Mouse (Mus musculus) CH12.LX (cell line): ENCODE results near the gene Timp2. TPM values are rescaled to one million over a fixed set of nuclear protein-coding genes. Genes with fewer than 3 reads are reported as not detected.

Experiments used
- DNase-seq: peaks from one replicate; pipeline ENCODE4 v3.0.0-alpha.2; 2013; ENCODE audit errors: extremely low read depth
- H3K27ac ChIP-seq: 2 replicates; pipeline ENCODE4 v1.5.1; 2012; ENCODE audit warnings: low read depth, mild to moderate bottlenecking, control low read depth, moderate library complexity; ENCODE audit not compliant: insufficient read depth
- H3K27me3 ChIP-seq: replicated peaks from 2 replicates; pipeline ENCODE3; 2012; ENCODE audit warnings: inconsistent platforms
- H3K36me3 ChIP-seq, 2 experiments: replicated peaks in 1 of 2; 2 replicates each; pipeline versions ENCODE3 to v1.6.1; 2012; ENCODE audit warnings: inconsistent platforms in 1 of 2, low read length in 1 of 2, mild to moderate bottlenecking in 1 of 2, mixed read lengths in 1 of 2, moderate library complexity in 1 of 2; ENCODE audit not compliant: control insufficient read depth in 1 of 2, insufficient read depth in 1 of 2
- H3K4me1 ChIP-seq, 2 experiments: 2 replicates each; pipeline ENCODE4 v1.6.1; 2012; ENCODE audit warnings: inconsistent platforms in 1 of 2, moderate library complexity in 1 of 2; ENCODE audit not compliant: insufficient read depth in 2 of 2, control insufficient read depth in 1 of 2
- H3K4me2 ChIP-seq: 2 replicates; pipeline ENCODE4 v1.6.1; 2012; ENCODE audit warnings: low read depth, mild to moderate bottlenecking, control low read depth; ENCODE audit not compliant: poor library complexity, insufficient read depth, severe bottlenecking
- H3K4me3 ChIP-seq, 3 experiments: fragments of 150-350 bp in 1 of 3; sonication (generic) in 1 of 3; replicated peaks in 1 of 3; 2 replicates each; pipeline versions ENCODE3 to v1.5.1; 2011 to 2012; ENCODE audit warnings: low read depth in 2 of 3, low read length in 2 of 3, mild to moderate bottlenecking in 2 of 3, moderate library complexity in 2 of 3, control low read depth in 1 of 3, improper control_type of control experiment in 1 of 3, inconsistent platforms in 1 of 3, mixed read lengths in 1 of 3; ENCODE audit not compliant: poor library complexity in 1 of 3
- H3K79me2 ChIP-seq: replicated peaks from 2 replicates; pipeline ENCODE4 v1.6.1; 2012; ENCODE audit warnings: mild to moderate bottlenecking, moderate library complexity; ENCODE audit not compliant: control insufficient read depth, poor library complexity, insufficient read depth, severe bottlenecking; ENCODE audit errors: extremely low read depth
- H3K9ac ChIP-seq: 2 replicates; pipeline ENCODE4 v1.6.1; 2012; ENCODE audit warnings: low read depth, mild to moderate bottlenecking, control low read depth, moderate library complexity; ENCODE audit not compliant: insufficient read depth
- H3K9me3 ChIP-seq: replicated peaks from 2 replicates; pipeline ENCODE3; 2012; ENCODE audit warnings: low read length, inconsistent platforms, mixed read lengths
- CHD1 ChIP-seq: IDR thresholded peaks from 2 replicates; pipeline ENCODE4 v1.6.1; 2012; ENCODE audit warnings: low read depth, low read length, improper control_type of control experiment, inconsistent platforms
- CHD2 ChIP-seq: IDR thresholded peaks from 2 replicates; pipeline ENCODE4 v1.6.1; 2011; ENCODE audit warnings: low read length, improper control_type of control experiment
- ELF1 ChIP-seq: IDR thresholded peaks from 2 replicates; pipeline ENCODE4 v1.6.1; 2014; ENCODE audit warnings: low read depth, mild to moderate bottlenecking, inconsistent platforms, low read length, improper control_type of control experiment
- IRF4 ChIP-seq: IDR thresholded peaks from 2 replicates; pipeline ENCODE4 v1.6.1; 2014; ENCODE audit warnings: low read depth, mild to moderate bottlenecking, inconsistent platforms, low read length, improper control_type of control experiment
- MAFK ChIP-seq: IDR thresholded peaks from 2 replicates; pipeline ENCODE4 v1.6.1; 2011; ENCODE audit warnings: low read length, improper control_type of control experiment; ENCODE audit not compliant: insufficient replicate concordance
- MAX ChIP-seq: IDR thresholded peaks from 2 replicates; pipeline ENCODE4 v1.6.1; 2011; ENCODE audit warnings: low read length, improper control_type of control experiment
- MAZ ChIP-seq: IDR thresholded peaks from 2 replicates; pipeline ENCODE4 v1.6.1; 2012; ENCODE audit warnings: low read depth, mild to moderate bottlenecking, inconsistent platforms, low read length, improper control_type of control experiment, moderate library complexity
- MEF2A ChIP-seq: IDR thresholded peaks from 2 replicates; pipeline ENCODE4 v1.6.1; 2014; ENCODE audit warnings: low read depth, mild to moderate bottlenecking, inconsistent platforms, low read length, improper control_type of control experiment, borderline replicate concordance
- MXI1 ChIP-seq: IDR thresholded peaks from 2 replicates; pipeline ENCODE4 v1.6.1; 2011; ENCODE audit warnings: mild to moderate bottlenecking, low read depth, low read length, improper control_type of control experiment
- NELFE ChIP-seq: IDR thresholded peaks from 2 replicates; pipeline ENCODE4 v1.6.1; 2011; ENCODE audit warnings: low read depth, low read length, improper control_type of control experiment
- POLR2AphosphoS2 ChIP-seq: IDR thresholded peaks from 2 replicates; pipeline ENCODE4 v1.6.1; 2011; ENCODE audit warnings: low read depth, low read length, improper control_type of control experiment
- TBP ChIP-seq: conservative IDR thresholded peaks from 2 replicates; pipeline ENCODE4 v1.6.1; 2011; ENCODE audit warnings: low read depth, low read length, improper control_type of control experiment
- UBTF ChIP-seq: IDR thresholded peaks from 2 replicates; pipeline ENCODE4 v1.6.1; 2012; ENCODE audit warnings: low read depth, mild to moderate bottlenecking, inconsistent platforms, low read length, improper control_type of control experiment, moderate library complexity
- ZC3H11A ChIP-seq: IDR thresholded peaks from 2 replicates; pipeline ENCODE4 v1.6.1; 2012; ENCODE audit warnings: low read depth, mild to moderate bottlenecking, inconsistent platforms, low read length, improper control_type of control experiment
- ZMIZ1 ChIP-seq: IDR thresholded peaks from 2 replicates; pipeline ENCODE4 v1.6.1; 2012; ENCODE audit warnings: low read depth, mild to moderate bottlenecking, inconsistent platforms, low read length, improper control_type of control experiment
- dilution Hi-C: fragments of 300-500 bp; cut with MboI; formaldehyde crosslinking; loops from 2 replicates; pipeline ENCODE4 v1.14.3; 2020; ENCODE audit warnings: low sequenced_read_pairs; ENCODE audit not compliant: extremely low pct_unique_long_range_greater_than_20kb, extremely low pct_ligation_motif_present
- in situ Hi-C: fragments of 300-500 bp; cut with MboI; formaldehyde crosslinking; loops from 3 replicates; pipeline ENCODE4 v1.14.3; 2019; ENCODE audit warnings: low sequenced_read_pairs, low pct_ligation_motif_present, low pct_unique_long_range_greater_than_20kb, mixed read lengths
- polyA plus RNA-seq: library from polyadenylated mRNA; unstranded; fragments of >175 nt; gene quantifications from 2 replicates; pipeline ENCODE4 v1.2.1, GENCODE M21; 2012; ENCODE audit warnings: low read depth; ENCODE audit not compliant: insufficient read length
- total RNA-seq, 2 experiments: library from RNA; depleted of rRNA; stranded (reverse); fragments of 300-350 nt in 1 of 2; fragments of >200 nt in 1 of 2; gene quantifications; 2 replicates each; pipeline ENCODE4 v1.2.3; 2012 to 2014

Gene Timp2
- total RNA-seq (2012; rRNA removed) (0.34 and 0.38 TPM in 2 replicates), total RNA-seq (2014; rRNA removed) (0.12 TPM in 1 of 2 replicates, not detected in the other), polyA plus RNA-seq (0.57 TPM in 1 of 2 replicates, not detected in the other)

- no peak for DNase-seq
- peaks cover 50% of the 10 kb centered on the region for H3K27me3 ChIP-seq
- peaks cover 2 to 11% of the 10 kb centered on the region in 2 experiments; a peak in 2 of 4 replicates for H3K4me1 ChIP-seq
- H3K36me3 ChIP-seq = no peaks in the 10 kb centered on the region
- no peaks in the 10 kb centered on the region for H3K9me3 ChIP-seq
- H3K27ac ChIP-seq = no peak within 1 kb of the TSS
- peak within 1 kb of the TSS; percentile 2; the same call in 1 of the 2 replicates for H3K9ac ChIP-seq
- in situ Hi-C loops (no loop called here), dilution Hi-C loops (no loop called here)
- peak within 1 kb of the TSS; percentile 83 for H3K4me2 ChIP-seq
- H3K79me2 ChIP-seq = no peaks in the 10 kb centered on the region
- peak within 1 kb of the TSS in 2 of 3 experiments; percentile 21 to 33 for H3K4me3 ChIP-seq
- TF ChIP-seq IRF4 = no peak
- TF ChIP-seq CHD1 = no peak
- no peak for TF ChIP-seq MAZ
- no peak for TF ChIP-seq TBP
- no peak for TF ChIP-seq ZC3H11A
- TF ChIP-seq POLR2AphosphoS2 = no peak
- TF ChIP-seq NELFE = no peak
- no peak for TF ChIP-seq ELF1
- TF ChIP-seq MAFK = no peak
- no peak for TF ChIP-seq CHD2
- TF ChIP-seq MAX = no peak
- TF ChIP-seq MEF2A = no peak
Measured at GRCm38 (mm10) chr11:118355640-118356039, at the start of gene Timp2. Gene Timp2 (minus strand): TSS chr11:118355740.

- no peaks in the 10 kb centered on the region for H3K79me2 ChIP-seq
- 0 out of 2 replicates have a peak overlapping the region, but pooled peaks have one; percentile 8 for H3K9ac ChIP-seq
- peak overlapping the region; percentile 96 for H3K27ac ChIP-seq
- H3K4me1 ChIP-seq = peaks cover 36 to 53% of the 10 kb centered on the region in 2 experiments
- H3K27me3 ChIP-seq = no peaks in the 10 kb centered on the region
- dilution Hi-C loops (no loop called here), in situ Hi-C loops (no loop called here)
- no peak for TF ChIP-seq ELF1
- TF ChIP-seq UBTF = no peak
- no peak for TF ChIP-seq ZMIZ1
- peak; percentile 59; the same call in 1 of the 2 replicates for TF ChIP-seq POLR2AphosphoS2
- 0 out of 2 replicates have a peak, but pooled peaks have one; percentile 24 for TF ChIP-seq CHD1
- TF ChIP-seq MAX = no peak
- no peak; the same call in 1 of the 2 replicates for TF ChIP-seq IRF4
- no peak for TF ChIP-seq MXI1
- DNase-seq = no peak
- H3K4me3 ChIP-seq = peak overlapping the region in 1 of 3 experiments; percentile 22
- H3K36me3 ChIP-seq = peaks cover 35 to 50% of the 10 kb centered on the region in 2 experiments
- H3K9me3 ChIP-seq = no peaks in the 10 kb centered on the region
- H3K4me2 ChIP-seq = peak overlapping the region; percentile 24; the same call in 1 of the 2 replicates
Measured at GRCm38 (mm10) chr11:118405311-118405710, 49.8 kb upstream of the Timp2 start.
